Mouse (Mus musculus): ENCODE measurements around the gene Igf1r. TPM values are rescaled to one million over a fixed set of nuclear protein-coding genes. Genes with fewer than 3 reads are reported as not detected.

Igf1r gene
- total RNA-seq, 2 experiments from 2014 or later: 49.2 to 53.4 TPM

DNA sequence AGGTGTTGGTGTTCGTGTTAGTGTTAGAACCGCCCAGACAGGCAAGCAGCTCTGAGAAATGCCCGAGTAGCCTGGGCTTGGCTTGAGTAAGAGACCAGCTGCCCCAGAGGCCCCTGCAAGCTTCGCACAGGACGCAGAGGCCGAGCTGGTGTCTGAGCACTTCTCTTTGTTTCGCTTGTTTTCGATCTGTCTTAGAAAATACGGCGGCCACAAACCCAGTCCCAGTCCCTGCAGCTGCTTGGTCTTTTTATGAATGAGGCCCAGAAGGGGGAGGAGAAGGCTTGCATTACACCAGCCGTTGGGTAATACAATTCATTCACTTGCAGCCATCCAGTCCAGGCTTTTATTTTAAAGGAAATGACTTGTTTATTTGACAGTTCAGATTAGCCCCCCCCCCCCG, 132.7 kb downstream of the Igf1r start:
- DNase-seq: peak; percentile 55

DNA sequence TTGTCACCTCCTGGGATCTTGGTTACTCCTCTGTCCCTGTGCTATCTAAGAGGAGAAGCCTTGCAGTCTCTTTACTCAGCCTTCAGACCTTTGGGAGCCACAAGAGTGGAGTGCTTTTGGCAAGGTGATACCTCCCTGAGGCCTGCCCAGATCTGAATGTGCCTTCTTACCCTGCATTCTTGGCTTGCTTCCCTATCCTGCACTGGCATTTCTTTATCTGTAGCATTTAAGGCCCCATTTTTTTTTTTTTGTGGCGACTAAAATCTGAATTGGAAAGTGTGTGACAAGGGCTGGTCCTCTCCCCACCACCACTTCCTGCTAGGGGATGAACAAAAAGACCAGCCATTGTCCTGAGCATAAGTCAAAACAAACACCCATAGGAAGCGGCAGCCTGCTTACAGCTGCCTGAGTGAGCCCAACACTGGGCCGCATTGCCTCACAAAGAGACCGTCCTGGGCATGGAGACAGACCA, 133.3 kb downstream of the Igf1r start:
- DNase-seq: peak; percentile 52

DNA sequence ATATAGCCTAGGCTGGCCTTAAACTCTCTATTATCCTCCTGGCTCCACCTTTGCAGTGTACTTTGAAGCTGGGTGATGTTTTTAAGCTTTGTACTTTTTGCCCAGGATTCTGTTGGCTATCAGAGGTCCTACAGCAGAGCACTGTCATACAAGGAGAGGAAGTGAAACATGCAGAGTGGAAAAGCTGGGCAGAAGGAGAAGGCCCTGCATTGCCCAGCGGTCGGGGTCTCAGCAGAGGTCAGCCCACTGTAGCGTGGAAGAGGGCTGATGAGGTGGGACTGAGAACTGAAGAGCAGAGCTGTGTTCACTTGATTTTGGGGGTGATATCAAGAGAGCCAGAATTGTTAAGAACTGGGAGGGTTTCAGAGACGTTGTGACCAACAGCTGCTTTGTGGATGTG, 134.9 kb downstream of the Igf1r start:
- DNase-seq: no peak

DNA sequence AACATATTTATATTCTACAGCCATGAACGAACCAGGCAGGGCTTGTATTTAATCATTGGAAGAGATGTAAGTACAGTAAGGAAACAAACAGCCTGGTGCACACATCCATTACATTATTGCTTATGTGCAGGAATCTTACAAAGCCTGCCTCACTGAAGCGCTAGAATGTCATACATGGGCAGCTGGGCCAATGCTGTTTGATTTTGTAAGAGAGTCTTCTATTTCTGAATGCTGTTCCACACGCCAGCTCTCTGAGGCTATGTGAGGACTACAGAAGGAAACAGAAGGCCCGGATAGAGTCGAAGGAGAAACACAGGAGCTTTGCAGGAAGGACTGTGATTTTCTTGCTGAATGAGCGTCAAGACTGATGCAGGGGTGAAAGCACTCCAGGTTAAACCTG, 136.2 kb downstream of the Igf1r start:
- DNase-seq: no peak

DNA sequence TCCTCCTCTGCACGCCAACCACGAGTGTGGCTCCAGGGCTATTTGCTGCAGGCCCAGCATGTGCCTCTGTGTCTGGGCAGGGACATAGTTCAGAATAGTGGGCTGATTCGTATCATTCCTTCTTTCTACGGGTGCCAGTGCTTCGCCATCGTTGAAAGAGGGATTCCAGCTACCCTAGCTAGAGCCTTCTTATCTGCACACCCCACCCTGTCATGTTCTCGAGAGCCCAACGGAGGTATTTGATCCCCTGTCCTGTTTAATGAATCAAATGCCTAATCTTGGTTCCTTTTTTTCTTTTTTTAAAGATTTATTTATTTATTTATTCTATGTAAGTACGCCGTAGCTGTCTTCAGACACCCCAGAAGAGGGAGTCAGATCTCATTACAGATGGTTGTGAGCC, 137.1 kb downstream of the Igf1r start:
- DNase-seq: no peak

DNA sequence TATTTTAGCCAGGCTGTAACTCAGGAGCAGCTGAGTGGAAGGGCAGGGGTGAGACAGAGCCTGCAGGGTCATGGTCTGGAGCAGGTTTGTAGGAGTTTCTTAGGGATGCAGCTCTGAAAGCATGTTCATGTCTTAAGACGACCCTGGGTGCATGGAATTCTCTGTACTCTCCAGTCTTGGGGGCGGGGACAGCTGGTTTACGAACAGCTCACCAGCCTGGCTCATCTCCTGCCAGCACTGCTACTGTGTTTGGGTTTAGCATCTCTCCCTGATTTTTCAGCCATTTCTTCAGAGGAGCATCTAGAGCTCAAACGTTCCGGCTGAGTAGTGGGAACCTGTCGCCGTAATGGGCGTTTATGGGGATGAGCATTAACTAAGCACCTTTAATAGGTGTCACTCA, 137.9 kb downstream of the Igf1r start:
- no peak for DNase-seq

DNA sequence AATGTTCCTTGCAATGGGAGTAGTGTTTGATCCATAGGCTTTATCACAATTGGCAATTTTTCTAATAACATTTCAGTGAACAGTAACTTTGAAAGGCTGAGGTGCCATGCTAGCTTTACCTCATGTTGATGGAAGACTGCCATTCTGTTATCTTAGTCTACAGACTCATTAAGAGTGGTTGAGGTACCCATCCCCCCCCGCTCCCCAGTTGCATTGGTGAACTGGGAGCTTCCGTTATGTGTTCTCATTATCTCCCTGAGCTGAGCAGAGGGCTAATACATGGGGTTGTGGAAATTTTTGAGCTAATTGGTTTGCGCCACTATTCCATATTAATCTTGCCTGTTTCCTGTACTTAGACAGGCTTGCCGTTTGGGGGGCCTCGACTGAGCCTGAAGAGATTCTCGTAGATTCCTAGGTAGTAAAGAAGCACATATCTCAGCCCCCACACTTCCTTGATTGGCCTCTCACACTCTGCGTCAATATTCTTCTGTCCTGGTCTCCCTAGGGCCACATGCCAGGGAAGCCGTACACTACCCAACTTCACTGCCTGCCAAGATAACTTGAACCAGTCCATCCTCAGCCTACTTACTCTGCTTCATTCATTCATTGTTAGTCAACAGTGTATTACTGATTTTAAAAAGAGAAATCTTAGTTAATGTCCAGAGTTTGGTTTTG, 139.8 kb downstream of the Igf1r start:
- DNase-seq: no peak

DNA sequence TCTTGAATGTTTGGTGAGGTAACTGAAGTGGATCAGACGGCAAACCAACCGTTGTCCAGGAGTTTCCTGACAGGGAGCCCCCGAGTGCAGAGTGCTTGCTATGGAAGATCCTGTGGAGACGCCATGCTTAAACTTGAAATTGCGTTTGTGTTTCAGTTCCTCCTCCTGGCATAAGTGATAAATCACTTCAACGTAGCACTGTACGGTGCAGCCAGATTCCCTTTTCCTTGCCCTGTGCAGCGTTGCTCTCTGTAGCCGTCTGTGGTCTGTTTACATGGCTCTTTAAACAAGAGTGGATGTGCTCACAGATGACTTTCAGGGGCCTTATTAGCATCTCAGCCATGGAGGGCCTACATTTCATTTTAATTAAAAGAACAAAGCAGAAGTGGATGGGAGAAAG, 141.2 kb downstream of the Igf1r start:
- no peak for DNase-seq

DNA sequence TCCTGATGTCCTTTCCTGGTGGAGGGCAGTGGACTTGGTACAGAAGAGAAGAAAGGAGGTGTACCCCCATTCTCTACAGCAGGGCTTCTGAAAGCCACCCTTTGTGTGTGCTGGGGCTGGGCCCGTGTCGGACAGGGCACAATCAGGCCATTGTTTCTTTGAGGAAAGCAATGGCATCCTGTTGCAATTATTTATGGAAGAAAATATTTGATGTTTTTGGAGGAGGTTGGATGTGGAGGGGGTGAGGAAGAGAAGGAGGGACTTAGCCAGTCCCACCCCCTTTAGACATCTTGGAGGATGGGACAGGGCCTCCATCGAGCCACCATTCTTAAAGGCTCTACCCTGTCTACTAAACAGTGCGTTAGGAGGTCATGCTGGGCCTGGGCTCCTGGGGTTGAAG, 142.9 kb downstream of the Igf1r start:
- DNase-seq: no peak

DNA sequence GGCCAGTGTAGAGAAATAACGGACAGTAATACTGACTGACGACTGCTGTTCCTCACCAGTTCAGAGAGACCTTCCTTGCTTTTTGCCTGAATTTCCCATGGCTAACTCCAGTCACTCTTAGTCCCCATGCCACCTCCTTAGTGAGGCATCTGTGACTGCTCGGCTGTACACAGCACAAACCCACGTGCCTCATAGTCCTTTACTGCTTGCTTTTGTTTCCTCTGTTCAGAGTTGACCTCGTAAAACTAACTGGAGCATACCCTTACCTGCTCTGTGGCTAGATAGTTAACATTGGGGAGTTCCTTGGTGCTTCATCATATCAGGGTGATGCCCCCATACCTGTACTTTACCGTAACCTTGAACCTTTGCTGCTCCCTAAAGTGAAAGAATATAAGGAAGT, 143.8 kb downstream of the Igf1r start:
- no peak for DNase-seq

DNA sequence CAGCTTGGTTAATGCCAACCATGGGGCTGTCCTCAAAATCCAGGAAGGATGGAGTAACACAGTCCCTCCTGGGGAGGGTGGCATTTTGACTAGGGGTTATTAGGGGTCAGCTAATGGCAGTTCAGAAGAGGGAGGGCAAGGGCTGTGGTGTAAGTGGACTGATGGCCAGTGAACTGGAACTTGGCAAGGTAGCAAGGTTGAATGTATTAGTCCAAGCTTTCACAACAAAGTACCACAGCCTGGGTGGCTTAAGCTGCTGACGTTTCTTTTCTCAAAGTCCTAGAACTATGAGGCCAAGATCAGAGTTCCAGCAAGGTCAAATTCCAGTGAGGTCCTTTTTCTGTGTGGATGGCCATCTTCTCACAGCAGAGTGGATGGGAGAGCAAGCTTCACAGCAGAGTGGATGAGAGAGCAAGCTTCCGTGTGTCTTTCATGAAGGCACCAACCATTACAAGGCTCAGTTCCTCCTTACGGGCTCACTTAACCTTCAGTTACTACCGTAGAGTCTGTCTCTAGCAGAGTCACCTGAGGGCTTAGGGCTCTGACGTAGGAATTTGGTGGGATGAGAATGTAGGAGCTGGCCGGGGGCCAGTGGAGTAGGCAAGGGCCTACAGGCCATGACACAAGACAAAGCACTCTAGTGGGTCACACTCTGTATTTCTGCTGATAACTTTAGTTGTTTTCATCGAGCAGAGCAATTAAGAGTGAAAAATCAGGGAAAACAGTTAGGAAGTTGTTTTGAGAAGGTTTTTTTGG, 144.6 kb downstream of the Igf1r start:
- DNase-seq: peak; percentile 65

DNA sequence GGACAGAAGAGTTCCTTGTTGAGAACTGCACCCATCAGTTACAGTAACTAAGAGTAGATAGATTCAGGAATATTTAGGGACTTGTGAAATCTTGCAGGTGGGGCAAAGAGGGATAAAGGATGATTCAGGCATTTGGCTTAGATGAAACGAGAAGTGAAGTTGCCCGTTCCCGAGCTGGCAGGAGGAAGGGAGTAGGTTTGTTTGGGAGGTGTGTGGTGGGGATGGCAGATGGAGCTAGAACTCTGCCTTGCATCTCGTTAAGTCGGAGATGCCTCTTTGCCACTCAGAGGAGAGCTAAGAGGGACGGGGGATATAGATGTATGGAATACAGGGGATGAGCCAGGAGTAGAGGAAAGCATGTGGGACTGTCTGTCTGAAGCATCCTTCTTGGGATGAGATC, 145.5 kb downstream of the Igf1r start:
- DNase-seq: no peak

DNA sequence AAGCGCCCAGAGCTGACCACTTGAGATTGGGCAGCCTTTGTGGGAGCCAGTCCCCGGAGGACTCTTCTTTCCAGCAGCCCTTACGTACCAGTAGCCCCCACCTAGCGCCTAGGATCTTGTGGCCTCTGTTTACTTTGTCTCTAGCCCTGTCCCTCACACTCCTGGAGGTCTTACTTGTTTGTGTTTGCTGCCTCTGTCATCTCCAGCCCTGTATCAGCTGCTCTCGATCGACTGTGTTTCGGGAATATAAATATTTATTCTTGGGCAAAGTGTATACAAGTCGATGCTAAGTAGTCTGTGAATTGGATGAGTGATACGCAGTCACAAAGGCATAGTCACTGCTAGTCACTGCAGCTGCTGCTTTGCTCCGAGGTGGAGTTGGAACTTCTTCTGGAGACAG, 147.8 kb downstream of the Igf1r start:
- no peak for DNase-seq

DNA sequence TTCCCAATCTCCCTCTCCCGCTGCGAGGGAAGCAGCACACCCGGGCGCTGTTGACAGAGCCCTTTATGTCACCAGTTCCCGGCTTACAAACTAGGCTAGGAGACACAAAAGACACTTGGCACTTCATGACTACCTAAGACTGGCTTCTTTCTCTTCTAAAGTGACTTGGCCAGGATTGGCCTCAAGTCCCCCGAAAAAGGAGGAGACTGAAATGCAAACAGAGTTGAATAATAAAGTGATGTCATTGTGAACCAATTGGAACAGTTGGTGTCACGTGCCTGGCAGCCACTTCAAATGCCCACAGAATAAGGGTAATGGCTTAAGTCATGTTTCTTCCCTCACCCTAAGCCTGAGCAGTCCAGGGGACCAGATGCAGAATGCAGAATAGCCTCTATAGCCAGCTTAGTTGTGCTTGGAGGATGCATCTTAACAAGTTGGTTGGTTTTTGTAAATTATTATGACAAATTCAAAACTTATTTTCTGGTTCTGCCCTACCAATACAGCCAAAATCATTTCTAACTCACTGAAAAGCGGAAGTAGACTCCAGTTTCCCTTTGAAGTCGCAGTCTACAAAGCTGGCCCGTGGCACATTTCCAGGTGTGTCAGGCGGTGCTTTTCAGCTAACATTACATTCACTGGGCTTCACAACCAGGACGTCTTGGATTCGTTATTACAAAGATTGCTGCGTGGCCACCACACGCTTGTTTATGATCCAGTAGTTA, 150.0 kb downstream of the Igf1r start:
- peak; percentile 78 for DNase-seq

DNA sequence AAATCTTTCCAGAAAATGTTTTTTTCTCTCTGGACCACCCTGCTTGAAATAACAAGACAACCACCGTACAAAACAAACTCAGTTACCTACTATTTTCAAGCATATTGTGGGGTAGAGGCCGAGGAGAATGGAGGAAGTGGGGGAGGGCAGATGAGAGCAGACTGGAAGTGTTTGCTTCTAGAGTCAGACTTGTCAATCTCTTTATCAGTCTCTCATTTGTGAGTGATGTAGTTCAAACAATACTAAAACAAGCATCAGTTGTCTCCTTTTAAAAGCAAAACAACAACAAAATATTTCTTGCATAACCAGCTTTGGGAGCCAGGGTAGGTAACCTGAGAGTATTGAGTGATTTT, 150.5 kb downstream of the Igf1r start:
- DNase-seq: no peak

DNA sequence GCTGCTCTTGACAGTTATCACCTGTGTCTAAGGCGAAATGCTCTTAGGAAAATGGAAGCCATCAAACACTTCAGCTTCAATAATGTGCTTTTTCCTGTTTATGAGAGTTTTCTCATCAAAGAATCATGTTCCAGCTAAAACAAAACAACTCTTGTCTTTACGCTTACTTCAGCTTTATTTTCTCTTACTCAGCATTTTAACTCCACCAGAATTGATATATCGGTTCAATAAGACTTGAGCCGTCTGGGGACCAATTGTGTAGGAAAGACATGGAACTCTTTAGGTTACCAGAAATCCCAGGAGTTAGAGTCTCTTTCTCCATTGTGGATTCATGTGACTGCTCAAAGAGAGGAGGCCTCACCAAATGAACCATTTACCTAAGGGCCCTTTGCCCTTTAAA, 158.9 kb downstream of the Igf1r start:
- DNase-seq: no peak

DNA sequence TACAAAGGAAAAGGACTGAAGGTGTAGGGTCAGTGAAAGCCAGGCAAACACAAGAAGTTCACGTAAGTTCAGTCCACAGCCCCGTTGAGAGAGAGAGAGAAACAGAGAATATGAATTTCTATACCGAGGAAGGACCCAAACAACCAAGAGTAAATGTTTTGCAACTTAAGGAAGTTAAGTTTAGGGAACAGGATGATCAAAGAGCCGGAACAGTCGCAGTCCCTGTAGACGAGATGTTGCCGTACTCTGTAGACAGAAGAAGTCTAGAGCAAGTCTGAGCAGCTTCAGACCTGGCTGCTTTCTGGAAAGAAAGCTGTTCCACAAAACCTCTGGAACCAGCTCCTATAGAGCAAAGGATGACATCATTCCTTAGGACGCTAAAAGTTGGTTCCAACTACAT, 160.0 kb downstream of the Igf1r start:
- DNase-seq: no peak

DNA sequence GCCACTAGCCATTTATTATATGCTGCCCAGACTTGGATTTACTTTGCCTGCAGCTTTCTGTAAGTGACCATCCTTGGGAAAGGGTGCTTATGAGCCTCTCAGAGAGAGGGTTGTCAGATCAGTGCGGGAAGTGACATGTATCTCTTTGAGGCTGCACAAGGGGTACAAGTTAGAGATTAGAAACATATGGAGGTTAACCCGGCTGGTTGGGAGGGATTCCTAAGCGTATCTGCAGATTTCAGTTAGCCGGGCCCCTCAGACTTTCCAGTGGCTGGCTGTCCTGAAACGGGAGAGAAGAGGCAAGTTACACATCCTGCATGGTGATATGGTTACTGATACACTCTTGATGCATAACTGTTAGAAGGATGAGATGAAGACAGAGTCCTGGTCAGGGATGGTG, 161.7 kb downstream of the Igf1r start:
- DNase-seq: no peak

DNA sequence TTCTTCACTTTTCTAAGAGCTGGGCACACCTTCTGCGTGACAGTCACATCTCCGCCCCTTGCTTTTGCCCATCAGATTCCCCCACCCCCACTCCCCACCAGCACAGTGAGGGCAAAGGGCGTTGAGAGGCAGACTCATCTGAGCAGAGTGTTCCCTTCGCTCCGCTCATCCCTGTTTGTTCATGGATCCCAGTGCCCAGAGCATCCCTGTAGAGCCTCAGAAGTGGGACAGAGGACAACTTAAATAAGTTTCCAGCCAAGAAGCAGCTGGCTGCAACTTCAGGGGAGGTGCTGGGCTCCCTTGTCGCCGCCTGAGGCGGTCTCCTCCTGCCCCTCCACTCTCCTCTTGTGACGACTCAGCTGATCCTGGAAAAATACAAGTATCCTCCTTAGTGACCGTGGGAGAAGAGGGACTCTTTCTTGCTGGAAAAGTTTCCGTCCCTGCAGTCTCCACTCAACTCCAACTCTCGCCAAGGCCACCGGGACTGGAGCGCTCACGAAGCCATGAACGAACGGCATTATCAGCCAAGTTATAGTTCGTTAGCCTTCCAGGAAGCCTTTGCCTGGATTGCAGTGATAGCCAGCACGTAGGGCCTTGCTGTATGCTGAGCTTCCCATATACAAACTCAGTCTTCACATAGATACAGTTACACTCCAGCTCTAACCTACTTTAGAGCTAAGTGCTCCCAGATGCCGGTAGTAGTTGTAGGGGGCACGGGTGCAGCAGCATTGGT, 162.5 kb downstream of the Igf1r start:
- DNase-seq: peak; percentile 42

DNA sequence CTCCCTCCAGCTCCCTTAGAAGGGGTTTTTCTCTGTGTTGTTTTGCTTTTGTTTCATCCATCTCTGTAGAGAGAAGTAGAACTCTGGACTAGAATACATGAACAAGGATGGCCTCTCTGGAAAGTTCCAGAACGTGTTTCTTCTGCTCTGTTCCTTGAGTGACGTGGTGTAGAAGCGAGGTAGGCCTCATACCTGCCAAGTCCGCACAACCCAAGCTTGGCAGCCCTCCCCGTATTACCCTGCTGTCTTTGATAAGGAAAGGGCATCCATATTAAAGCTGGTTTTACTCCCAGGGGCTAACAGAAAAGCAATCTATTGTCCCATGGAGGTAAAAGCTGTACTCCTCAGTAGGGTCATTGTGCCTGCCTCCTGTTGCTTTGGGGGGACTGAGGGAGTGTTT, 164.9 kb downstream of the Igf1r start:
- no peak for DNase-seq

DNA sequence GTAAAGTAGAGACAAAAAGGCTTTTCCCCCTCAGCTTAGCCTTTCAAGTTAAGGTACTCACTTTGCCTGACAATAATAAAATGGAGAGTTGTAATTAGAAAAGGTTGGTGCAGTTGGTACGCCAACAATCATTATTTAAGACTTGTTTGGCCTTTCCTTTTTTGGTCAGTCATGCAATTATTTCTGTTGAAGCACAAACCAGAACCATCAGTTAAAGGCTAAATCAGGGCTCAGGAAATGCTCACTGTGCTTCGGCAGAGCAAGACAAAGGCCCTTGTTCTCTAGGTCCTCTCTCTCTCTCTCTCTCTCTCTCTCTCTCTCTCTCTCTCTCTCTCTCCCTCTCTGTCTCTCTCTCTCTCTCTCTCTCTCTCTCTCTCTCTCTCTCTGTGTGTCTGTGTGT, 165.4 kb downstream of the Igf1r start:
- DNase-seq: no peak

DNA sequence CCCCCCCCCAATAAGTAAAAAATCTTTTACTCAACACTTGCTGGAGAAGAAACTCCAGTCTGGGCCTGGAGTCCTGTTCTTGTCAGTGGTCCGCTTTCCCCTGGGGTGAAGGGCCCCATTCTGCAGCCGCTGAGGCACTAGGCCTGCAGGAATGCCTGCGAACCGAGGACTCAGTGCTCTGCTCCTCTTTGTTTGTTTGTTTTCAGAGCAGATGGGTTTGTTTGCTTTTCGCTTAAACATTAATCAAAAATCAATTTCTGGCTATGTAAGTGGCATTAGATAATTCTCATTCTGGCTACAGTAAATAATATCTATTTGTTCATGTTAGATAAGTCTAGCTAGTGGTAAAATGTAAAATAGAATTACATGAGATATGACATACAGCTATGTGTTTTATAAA, 167.0 kb downstream of the Igf1r start:
- no peak for DNase-seq

DNA sequence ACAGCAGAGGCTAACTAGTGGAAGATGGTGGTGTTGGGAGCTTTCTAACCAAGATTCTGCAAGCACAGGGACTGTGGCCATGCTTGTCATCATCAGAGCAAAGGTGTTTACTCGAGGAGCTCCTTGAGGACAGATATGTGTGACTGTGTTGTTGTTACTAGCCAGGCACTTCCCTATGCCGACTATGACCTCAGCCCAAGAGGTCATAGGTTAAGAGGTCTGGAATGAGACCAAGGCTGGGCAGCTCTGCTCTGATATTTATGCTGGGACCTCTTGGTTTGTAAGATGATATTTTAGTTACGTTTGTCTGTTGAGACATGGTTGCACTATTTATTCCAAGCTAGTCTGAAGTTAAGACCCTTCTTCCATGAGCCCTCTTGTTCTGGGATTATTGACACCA, 169.8 kb downstream of the Igf1r start:
- DNase-seq: no peak
